Mouse (Mus musculus) layer of hippocampus, adult 9-10 months (tissue): Measurements from ENCODE around the gene Gh.

Source experiments
- DNase-seq: peaks from one replicate; pipeline ENCODE4 v3.0.0; 2022; ENCODE audit warnings: low spot score

Gene Gh

DNA sequence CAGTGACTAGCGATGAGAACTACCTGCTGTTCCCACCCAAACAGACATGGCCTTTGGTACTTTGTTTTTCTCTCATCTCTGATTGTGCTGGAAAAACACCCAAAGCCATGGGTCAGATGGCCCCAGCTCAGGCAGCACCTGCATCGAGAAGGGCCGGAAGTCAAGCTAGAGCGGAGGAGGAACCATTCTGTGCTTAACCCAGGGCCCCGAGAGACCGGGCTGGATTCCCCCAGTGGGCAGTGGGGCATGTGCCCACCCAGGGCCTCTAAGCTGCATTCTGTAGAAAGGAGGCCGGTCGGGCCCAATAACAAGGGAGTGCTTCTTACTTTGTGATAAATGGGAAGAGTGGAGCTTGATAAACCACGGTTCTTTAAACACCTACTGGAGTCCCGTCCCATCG lies 6.5 kb upstream of the Gh start:
- DNase-seq = no peak

DNA sequence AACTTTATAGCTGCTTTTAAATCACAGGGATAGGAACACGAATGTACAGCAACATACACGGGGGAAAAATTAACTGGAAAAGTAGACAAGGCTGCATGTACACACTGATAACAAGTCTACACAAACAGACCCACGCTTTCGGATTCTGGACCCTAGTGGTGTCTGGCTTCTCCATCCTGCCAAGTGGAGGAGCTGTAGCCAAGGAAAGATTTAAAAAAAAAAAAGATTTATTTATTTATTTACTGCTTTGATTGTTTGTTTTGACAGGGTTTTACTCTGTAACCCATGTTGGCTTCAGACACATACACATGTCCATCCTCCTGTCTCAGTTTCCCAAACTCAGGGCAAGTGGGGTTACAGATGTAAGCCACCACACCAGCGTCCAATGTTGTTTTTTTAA lies 5.8 kb upstream of the Gh start:
- DNase-seq = no peak

DNA sequence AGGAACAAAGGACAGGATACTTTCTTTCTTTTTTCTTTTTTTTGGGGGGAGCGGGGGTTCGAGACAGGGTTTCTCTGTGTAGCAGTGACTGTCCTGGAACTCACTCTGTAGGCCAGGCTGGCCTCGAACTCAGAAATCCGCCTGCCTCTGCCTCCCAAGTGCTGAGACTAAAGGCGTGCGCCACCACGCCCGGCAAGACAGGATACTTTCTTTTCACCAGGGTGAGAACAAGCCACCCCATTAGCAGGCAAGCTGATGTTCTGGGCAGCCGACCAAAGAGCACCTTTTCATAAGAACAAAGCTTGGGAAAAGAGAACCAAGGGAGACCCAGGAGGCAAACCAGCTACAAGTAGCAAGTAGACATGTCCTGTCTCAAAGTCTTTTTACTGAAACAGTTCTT lies 5.1 kb upstream of the Gh start:
- no peak for DNase-seq

DNA sequence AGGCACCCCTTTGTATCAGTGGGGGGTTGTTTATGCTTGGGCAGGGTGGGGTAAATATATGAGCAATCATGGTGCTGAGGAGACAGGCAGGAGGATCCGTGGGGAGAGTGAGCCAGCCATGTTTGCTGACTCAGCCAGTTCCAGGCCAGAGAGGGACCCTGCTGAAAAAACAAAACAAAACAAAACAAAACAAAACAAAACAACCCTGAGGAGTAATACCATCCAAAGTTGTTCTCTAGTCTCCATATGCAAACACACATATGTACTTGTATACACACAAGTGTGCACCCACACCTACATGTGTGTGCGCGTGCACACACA lies 4.4 kb upstream of the Gh start:
- DNase-seq = no peak

DNA sequence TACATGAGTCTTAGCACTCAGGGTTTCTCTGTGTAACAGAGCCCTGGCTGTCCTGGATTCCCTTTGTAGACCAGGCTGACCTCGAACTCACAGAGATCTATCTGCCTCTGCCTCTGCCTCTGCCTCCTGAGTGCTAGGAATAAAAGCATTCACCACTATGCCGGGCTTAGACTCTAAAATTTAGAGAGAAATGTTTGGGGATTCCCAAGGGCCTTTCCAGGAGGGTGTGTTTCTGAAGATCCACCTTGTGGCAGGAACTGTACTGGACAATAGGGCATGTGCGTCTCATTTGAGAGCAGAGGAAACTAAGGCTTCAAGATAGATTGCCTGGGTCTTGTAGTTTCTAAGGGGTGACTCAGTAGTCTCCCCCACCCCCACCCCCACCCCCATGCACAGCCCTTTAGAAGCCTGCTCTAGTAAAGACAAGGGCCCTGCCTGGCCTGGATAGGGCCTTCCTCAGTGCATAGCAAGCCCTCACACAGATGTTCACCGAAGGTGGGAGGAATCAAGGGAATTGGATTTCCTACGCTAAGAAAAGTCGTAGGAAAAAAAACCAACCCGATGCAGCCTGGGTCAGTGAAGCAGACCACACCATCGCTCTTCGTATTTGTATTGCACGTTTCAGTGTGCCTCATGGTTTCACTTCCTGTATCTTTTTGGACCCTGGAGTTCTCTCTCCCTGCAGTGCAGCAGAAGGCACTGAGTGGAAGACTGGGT lies 3.8 kb upstream of the Gh start:
- DNase-seq = no peak

DNA sequence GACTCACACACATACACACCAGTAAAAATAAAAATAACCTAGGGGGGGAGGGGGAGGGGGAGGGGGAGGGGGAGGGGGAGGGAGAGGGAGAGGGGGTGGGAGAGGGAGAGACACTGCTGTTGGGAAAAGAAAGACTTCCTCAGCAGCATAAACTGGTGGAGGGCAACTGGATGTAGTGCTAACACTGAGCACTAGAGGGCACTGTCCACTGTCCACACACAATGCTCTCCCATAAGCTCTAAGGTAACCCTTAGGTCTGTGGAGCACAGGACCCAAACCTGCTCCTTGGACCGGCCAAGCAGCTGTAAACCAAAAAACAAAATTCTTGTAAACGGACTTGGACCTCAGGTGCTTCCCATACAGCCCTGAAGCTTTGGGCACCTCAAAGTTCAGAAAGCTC lies 969 bp upstream of the Gh start:
- DNase-seq = no peak

DNA sequence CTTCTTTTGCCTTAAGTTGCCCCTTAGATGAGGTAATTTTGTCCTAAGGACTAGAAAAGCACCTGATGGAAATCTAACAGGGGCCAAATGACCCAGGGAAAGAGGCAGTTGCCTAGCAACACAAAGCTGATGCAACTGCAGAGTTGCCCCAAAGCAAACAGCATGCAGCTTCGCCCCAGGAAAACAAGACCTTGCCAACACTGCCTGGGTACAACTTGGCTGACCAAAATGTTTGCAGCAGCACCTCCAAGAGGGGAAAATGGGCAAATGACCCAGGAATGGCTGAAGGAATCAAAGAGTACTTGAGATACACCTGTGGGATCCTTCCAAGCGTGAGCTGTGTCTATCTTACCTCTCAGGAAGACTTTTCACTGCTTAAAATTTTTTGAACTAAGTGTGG lies 9.8 kb downstream of the Gh start:
- DNase-seq = no peak

DNA sequence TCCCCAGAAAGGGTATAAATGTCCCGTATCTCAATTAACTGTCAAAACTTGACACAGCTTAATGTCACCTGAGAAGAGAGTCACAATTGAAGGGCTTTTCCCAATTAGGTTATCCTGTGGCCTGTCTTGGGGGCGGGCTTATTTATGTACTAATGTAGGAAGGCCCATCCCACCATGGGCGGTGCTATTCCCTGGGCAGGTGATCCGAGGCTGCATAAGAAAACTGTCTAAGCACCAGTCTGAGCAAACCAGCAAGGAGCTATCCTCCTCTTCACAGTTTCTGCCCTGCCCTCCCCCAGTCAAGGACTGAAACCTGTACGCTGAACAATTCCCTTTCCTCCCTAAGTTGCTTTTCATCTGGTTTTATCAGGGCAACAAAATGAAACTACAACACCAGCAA lies 11.3 kb downstream of the Gh start:
- DNase-seq = no peak

DNA sequence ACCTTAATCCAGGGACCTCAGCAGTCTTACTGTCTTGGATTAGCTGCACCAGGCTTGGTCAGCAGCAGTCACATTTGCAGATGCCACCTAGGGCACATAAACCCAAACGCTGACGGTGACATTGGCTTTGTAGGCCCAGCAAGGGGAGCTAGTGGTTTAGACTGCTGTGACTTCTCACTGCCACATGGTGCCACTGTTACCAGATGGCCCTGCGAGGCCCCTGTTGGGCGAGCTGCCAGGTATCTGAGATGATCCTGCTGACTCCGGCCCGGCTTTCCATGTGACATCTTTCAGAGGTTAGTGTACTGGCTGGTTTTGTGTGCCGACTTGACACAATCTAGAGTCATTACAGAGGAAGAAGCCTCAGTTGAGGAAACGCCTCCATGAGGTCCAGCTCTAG lies 12.3 kb downstream of the Gh start:
- no peak for DNase-seq

DNA sequence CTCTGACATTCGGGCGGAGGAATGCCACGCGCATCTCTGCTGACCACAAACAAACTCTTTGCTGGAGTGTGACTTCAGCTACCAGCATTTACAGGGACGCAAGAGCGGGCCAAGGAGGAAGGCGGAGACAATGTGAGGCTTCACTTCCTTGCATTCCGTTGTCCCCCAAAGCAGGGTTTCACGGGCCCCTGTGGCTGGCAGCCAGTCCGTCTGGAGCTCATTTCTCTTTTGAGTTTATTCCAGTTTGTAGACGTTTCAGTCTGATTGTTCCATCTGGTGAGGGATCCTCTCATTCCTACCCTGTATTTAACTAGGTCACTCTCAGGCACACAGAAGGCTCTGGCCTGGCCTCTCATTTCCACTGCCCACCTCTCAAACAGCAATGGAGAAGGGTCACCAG lies 14.7 kb downstream of the Gh start:
- DNase-seq = no peak

DNA sequence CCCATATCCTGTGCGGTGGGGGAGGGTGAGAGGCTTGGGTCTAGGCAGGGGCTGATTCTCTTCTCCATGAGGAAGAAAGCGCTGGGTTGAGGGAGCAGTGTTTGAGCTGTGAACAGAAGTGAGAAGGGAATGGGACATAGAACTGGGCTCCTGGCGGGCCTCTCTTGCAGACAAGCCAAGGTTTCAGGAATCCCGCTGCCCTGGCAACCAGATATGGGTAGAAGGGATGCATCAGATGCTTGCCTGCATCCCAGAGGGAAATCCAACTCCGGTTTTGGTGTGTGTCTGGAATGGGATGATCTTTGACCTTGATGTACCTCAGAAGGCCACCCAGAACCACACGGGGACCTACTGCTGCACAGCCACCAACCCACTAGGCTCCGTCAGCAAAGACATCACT lies 15.5 kb downstream of the Gh start:
- DNase-seq = no peak

DNA sequence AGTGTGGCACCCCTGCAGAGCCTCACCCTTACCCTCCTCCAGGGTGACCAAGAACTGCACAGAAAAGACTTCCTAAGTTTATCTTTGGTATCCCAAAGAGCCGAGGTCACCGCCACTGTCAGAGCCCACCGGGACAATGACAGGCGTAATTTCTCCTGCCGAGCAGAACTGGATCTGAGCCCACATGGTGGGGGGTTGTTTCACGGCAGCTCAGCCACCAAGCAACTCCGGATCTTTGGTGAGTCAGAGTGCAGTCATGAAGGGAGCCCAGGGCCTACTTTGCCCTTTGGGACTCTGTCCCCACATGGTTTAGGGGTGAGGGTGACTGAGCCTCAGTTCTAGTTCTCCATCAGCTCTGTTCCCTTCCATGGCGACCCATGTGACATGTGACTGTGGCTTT lies 17.5 kb downstream of the Gh start:
- DNase-seq = no peak

DNA sequence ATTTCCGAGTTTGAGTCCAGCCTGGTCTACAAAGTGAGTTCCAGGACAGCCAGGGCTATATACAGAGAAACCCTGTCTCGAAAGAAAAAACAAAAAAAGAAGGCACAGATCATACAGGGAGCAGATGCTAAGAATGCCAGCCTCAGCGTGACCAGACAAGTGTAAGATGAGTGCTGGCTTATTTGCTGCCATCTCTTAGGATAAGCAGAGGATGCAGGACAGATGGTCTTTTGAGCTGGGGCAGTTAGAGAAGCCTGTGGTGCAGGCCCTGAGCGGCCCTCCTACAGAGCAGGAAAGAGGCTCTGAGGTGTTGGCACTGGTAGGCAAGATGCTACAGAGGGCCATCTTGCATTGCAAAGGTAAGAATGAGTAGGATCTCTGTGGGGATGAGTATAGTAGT lies 18.3 kb downstream of the Gh start:
- DNase-seq = no peak

DNA sequence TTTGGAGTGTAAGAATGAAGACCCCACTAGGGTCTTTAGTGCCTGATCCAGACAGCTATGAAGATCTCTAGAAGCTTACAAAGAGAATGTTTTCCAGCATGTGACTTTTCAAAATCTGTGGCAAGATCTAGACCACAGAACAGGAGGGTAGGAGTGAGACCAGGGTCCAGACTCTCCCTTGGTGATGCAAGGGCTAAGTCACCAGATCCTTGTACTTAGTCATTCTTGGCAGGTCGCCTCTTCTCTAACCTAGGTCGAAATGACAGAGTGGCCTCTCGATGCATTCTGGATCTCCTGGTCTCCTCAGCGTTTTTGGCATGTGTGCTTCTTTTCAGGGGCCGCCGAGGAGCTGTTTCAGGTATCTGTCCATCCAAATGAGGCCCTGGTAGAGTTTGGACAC lies 19.2 kb downstream of the Gh start:
- no peak for DNase-seq

DNA sequence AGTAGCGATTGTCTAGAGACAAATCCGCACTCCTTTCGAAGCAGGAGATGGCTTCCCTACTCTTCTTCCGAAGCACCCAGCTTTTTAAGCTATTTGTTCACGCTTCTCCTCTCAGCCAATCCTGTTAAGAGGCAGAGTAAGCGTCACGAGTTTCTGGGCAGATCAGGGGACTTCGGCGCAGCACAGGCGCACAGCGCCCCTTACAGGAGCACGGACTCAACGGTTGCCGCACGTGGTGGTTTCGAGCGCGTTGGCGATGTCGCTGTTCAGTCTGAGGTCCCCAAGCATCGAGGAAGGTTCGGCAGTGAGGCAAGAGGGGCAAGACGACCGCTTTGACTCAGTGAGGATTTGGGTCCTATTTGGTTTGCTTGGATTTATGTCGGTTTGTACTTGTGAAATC lies 25.2 kb downstream of the Gh start, which contains the start of gene Tcam1:
Tcam1 (plus strand) TSS at position 219 of the 400 bp plus-strand sequence.
- peak; percentile 97 for DNase-seq

DNA sequence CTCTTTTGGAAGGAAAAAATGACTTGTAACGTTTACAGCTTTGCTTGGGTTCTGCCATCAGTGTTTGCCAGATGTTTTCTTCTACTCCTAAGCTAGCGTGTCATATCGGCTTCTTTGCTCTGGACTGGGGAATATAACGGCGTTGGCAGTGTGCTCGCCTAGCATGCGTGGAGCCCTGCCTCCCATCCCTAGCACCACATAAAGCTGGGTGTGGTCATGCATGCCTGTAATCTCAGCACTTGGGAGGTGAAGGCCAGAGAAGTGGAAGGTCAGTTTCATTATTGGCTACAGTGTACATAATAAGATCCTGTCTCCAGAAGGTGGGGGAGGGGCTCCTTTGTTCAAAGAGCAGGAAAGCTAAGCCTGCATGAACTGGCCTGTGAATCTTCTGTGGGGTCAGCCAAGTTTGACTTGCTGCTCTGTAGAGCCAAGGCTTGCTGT lies 26.7 kb downstream of the Gh start:
- DNase-seq = no peak

DNA sequence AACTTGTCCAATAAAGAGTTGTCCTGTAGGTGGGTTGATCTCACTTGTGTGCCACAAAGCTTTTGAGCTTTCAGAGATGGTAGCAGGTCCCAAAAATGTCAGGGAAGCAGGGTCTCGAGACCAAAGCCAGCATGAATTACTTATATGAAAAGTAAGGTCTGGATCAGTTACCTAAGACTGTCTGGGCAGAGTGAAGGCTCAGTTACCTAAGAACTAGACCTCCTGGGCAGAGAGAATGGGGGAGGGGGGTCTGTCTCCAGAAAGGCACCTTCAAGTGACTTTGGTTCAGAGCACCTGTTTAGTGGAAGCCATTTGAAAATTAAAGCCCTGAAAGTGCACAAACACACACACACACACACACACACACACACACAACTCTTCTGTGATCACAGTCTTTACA lies 27.3 kb downstream of the Gh start:
- no peak for DNase-seq

DNA sequence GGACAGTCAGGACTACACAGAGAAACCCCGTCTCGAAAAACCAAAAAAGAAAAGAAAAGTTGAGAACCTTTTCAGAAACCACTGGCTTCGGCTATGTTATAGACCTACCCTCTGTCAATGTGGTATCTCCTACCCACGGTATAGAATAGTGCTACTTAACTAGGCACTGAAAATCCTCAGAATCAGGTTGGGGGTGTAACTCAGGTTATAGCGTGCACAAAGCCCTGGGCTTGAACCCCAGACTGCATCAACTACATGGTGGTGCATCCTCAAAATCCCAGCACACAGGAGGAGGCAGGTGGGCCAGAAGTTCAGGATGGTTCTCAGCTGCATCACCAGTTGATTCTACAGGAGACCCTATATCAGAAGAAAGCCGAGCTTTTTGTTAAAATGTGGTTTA lies 27.9 kb downstream of the Gh start:
- DNase-seq = no peak

DNA sequence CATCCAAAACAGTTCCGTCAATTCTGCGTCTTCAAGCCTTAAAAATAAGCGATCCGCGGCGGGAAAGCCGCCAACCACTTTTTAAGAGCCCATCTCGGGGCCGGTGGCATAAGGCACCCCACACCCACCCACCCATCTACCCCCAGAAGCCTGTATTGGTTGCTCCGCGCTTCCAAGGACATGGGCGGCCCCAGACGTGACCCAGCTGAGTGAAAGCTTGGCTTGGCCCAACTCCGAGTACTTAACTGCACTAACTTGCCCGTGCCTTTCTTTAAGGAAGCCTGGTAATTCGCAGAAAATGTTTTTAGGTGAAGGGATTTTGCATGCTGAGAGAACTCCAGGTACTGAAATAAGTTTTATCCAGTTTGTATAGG lies 28.4 kb downstream of the Gh start:
- no peak for DNase-seq

DNA sequence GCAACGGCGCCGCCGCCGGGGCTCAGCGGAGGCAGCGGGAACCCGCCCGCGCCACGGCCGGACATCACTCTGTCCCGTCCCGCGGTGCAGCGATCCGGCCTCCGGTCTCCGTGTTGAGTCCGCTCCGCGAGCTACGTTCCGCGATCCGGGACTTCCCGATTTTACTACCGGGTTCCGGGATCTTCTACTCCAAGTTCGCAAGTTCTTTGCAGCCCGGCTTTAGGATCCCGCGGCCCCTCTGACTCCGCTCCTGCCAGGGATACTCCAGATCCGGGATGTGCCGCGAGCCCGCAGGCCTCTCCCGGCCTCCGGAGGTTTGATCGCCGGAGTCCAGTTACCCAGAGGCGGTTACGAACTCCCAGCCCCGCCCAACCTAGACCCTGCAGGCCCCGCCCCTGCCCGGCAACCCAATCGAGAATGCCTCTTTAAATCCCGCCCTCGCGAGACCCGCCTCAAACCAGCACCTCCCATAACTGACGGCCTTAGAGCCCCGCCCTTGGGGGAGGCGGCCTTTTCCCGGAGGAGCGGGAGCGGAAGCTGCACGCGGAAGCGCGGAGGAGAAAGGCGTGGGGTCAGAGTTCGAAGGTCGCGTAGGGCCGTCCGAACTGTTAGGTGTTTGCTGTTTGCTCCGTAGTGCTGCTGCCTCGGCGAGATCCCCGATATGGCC lies 28.9 kb downstream of the Gh start, which contains the start of gene Smarcd2:
Smarcd2 (minus strand) TSS at position 329 of the 667 bp plus-strand sequence.
- DNase-seq = peak; percentile 97

DNA sequence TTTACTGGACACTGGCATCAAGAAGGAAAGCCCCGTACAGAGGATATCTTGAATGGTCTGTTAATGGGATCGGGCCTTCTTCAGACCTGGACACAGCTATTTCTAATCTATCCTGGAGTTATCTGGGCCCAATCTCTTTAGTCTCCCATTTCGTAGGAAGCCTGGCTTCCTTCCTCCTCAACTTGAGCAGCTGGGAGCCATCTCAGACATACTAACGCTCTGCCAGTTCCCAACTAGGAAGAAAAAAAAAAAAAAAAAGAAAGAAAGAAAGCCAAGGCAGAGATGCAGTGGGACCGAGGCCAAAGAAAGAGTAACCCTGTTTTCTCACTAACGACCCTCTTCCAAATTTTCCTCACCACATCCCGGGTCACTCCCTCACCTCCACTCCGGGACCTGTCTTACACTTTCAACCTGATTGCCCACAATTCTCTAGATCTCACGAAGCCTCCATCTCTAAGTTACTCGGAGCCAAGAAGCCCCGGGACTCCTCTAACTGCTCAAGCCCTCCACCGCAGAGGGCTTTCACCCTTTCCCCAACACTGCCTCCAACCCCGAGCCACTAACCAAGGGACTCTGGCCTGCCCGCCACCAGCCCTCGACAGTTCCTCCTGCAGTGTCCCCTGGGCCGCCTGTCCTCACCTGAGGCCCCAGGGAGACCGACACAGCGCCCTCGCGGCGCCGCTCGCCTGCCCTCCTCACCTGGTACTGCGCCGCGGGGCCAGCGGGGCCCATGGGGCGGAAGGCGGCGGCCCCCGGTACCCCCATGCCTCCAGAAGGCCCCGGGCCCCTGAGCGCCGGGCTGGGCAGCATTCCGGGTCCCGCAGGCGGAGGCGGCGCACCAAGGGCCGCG lies 29.6 kb downstream of the Gh start:
- no peak for DNase-seq

DNA sequence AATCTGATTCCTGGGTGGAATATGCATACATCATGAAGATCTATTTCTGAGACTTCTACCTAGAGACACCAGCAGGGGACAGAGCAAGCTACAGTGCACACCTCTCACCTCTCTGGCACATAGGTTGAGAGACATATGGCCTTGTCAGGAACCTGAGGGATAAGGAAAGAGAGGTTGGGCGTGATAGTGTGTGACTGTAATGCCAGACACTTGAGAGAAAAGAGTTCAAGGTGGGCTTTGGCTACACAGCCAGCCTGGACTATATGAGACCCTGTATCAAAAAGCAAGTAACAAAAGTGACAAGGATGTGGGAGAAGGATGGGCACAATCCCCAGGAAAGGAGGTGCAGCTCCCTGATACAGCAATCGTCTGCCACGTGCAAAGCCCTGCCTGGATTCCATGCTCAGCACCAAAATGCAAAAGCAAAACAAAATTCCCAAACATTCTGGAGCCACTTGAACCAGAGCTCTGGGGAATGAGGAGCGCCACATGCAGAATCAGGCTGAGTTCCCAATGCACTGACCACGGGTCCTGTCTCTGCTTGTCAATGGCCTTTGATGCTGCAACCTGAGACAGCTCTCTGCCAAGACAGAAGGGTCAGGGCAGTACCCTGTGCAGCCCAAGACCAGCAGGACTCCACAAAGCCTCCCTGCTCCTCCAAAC lies 30.4 kb downstream of the Gh start:
- DNase-seq = no peak

DNA sequence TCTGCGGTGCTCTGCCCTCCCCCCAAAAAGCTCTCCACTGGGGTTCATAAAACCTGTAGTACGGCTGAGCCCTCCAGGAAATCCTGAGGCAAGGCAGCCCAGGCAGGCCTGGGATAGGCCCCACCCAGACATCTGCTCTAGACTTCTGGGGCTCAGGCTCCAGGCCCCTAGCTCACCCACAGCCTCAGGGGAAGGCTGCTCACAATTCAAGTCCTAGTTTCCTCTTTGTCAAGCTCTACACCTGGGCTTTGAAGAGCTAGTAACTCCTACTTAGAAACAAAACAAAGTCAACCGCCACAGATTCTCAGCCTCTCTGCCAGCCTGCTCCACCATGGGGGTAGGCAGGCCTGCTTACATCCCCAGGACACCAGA lies 32.6 kb downstream of the Gh start:
- DNase-seq = no peak
